Mouse (Mus musculus) frontal cortex, adult (tissue): Measurements from ENCODE around the gene Morf4l1.
"Not testable (repeated sequence)": the region's sequence is repeated elsewhere in the genome, so short reads cannot be mapped to it uniquely, and the experiment has no call there.

Experiments used
- ATAC-seq: cut with Nextera tagmentation; 2 replicates; pipeline ENCODE4 v1.9.2; 2017; ENCODE audit warnings: mild to moderate bottlenecking, moderate library complexity, mixed read lengths; ENCODE audit not compliant: low TSS enrichment

Morf4l1 gene

DNA sequence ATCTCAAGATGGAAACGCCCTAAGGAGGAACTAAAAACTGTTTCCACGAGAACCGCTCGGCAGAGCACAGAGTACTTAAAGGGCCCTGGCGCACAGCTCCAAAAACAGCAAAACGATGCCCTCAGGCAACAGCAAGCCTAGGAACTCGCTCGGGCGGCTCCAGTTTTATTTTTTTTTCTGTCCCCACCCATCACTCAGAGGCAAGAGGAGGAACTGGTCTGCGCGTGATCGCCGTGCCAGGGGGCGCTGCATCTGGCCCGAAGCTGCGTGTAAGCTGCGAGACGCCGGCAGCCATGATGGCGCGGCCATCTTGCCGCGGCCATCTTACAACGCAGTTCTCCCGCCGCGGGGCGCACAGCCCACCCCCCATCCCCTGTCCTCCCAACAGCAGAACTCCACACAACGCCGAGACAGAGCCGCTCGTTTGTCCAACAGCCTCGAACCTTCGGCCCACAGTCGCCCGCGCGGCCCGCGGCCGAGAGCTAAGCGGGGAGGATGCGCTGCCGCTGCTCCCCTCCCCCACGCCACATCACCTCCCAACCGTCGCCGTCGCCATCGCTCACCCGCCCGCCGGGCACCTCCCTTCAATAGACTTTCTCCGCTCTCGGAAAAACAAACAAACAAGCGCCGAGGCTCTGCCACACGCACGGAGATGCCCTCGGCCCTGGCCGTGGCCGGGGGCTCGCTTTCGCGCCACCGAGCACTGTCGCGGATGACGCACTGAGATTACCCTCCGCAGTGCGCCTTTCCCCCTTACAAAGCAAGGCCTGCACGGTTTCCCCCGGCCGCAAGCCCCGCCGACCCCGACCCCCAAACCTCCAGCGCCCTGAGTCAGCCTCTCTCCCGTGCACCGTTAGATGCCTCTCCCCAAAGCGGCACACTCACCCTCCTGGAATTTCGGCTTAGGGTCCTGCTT lies 665 bp downstream of the Morf4l1 start:
- peak; percentile 79 for ATAC-seq

DNA sequence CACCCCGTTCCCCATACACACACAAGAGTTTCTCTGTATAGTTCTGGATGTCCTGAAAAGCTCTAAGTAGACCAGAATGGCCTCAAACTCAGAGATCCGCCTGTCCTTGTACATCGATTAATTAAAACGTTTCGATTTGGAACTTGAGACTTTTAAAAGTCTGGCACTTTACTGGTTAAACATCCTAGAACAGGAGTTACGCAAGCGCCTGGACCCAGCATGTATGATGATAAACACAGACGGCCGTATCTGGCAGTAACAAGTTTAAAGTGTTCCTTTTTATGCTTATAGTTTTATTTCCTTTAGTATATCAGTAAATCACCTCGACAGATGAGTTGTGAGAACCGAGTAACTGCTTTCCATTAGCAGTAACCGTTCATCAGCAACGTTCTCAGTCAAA lies 1.4 kb downstream of the Morf4l1 start:
- ATAC-seq: no peak

GRCm38 (mm10) chr9:90109386-90109785 lies 5.2 kb downstream of the Morf4l1 start:
- no peak for ATAC-seq

- no peak for ATAC-seq
These were observed 6.3 kb downstream of the Morf4l1 start for GRCm38 (mm10) chr9:90108272-90108671.

GRCm38 (mm10) chr9:90106915-90107314 lies 7.7 kb downstream of the Morf4l1 start:
- ATAC-seq: no peak

GRCm38 (mm10) chr9:90105462-90105861 lies 9.1 kb downstream of the Morf4l1 start:
- no peak for ATAC-seq

DNA sequence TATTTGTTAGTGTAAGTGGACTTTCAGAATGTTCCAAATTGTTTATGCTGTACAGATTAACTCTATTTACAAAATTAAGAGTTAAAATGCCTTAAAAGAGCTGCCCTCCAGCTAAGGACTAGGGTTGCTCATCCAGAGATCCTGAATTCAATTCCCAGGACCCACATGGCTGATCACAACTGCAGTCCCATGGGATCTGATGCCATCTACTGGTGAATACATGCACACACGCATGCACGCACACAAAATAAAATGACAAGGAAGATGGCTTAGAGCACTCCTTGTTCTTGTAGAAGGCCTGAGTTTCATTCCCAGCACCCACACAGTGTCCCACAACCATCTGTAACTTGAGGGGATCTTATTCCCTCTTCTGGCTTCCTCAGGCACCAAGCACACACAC lies 13.8 kb downstream of the Morf4l1 start:
- peak; percentile 78 for ATAC-seq

GRCm38 (mm10) chr9:90098934-90099333 lies 15.6 kb downstream of the Morf4l1 start:
- ATAC-seq: no peak

- no peak; the same call in 1 of the 2 replicates for ATAC-seq
These were observed 25.1 kb downstream of the Morf4l1 start for GRCm38 (mm10) chr9:90089339-90090104.

DNA sequence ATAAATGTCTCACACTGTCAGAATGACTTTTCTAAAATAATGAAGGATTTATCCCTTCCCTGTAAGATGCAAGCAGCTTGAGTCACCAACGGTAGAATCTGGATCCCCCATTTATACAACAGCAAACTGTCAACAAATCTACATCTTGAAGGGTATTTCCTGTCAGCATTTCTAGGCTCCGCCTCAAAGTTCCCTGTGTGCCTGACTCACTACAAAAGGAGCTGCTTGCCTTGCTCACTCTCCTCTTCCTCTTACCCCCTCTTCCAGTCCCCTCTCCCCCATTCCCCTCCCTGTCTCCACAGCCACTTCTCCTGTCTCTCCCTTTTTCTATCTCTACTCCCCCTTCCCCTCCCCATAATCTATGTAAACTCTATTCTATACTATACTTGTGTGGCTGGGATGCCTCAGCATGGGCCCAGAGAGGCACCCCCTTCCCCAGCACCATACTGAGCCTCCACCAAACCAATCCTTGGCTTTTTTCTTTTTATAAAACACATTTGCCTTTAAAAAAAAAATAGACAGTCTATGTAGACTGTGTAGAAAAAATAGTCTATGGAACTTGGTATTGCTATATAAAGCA lies 26.6 kb downstream of the Morf4l1 start:
- peak; percentile 17; the same call in 1 of the 2 replicates for ATAC-seq

- ATAC-seq: no peak
These were observed 29.7 kb downstream of the Morf4l1 start for GRCm38 (mm10) chr9:90084766-90085468.

DNA sequence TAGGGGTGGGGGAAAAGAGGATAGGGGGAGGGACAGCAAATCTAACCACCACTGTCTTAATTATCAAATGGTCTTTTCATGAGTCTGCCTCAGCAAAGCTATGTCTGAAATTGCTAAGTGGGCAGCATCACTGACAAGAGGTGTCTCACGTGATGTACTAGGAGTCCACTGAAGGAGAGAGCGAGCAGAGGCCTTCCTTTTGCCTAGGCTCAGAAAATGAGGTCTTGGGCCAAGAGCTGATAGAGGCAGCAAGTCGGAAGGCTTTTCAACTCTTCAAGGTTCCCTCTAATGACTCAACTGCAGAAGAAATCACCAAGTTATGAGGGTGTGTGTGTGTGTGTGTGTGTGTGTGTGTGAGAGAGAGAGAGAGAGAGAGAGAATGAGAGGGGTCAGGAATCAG lies 30.4 kb downstream of the Morf4l1 start:
- ATAC-seq: no peak

DNA sequence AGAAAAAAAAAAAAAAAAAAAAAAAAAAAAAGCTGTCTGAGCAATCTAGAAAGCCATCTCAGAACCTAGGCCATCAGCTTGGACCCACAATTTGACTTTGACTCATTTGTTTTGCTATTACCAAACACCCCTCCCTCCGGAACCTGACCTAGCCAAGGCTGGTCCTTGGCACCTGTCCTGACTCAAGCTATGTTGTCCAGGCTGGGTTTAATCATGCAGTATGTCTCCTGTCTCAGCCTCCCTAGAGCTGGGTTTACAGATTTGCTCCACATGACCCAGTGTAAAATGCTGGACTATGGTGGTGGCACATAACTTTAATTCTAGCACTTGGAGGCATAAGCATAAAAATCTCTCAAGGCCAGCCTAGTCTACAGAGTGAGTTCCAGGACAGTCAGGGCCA lies 31.6 kb downstream of the Morf4l1 start:
- ATAC-seq: no peak

- not testable (repeated sequence) for ATAC-seq
These were observed 32.6 kb downstream of the Morf4l1 start for GRCm38 (mm10) chr9:90081961-90082360.

- ATAC-seq: 0 out of 2 replicates have a peak, but pooled peaks have one; percentile 65
These were observed 37.6 kb downstream of the Morf4l1 start for GRCm38 (mm10) chr9:90076849-90077461.

GRCm38 (mm10) chr9:90076131-90076530 lies 38.4 kb downstream of the Morf4l1 start:
- ATAC-seq: no peak

GRCm38 (mm10) chr9:90075336-90075735 lies 39.2 kb downstream of the Morf4l1 start:
- no peak for ATAC-seq

DNA sequence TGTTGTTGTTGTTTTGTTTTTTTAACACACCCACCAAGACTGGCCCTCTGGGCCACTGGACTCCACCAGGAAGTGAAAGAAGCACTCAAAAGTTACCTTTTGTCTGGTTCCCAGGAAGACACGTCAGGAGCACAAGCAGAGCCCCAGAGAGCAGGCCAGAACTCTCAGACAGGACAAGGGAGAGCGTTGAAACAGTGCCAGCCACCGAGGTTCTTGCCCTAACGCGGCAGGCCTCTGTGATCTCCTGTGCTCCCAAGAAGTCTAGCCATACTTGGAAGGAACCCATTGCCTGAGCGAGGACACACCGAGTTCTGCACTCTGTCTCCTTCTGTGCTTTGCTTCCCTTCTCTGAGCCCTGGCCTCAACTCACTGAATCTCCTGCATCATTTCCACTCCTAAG lies 44.4 kb downstream of the Morf4l1 start:
- no peak for ATAC-seq

DNA sequence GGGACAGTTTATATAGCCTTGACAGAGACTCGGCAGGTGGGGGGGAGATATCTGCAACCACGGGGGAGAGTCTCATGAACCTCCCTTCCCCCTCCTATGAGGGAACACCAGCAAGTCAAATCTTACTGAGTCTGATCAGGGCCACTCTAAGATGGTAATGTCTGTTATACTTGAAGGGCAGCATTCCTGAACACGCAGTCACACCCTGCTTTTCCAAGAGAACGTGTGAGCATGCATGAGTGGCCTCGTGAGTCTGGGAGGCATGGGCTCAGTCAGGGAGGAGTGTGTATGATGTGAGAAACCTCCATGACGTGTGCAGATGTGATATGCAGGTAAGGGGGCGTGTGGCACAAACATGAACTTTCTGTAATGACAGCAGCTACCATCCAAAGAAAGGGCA lies 45.1 kb downstream of the Morf4l1 start:
- ATAC-seq: no peak

DNA sequence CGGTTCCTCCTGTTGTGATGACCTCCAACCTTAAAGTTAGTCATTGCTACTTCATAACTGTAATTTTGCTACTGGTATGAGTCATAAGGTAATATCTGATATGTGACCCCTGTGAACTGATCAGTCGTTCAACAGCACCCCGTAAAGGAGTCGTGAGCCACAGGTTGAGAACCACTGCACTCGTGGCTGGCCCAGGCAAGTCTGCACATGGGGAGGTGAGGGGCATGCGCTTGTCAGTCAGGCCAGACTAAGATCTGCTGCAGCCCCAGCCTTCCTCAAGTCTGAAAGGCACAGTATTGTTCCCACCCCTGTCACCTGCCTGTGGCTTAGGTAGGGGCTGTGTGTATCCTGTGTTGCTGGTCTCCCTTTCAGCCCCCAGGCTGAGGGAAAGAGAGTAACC lies 45.8 kb downstream of the Morf4l1 start:
- ATAC-seq: no peak

DNA sequence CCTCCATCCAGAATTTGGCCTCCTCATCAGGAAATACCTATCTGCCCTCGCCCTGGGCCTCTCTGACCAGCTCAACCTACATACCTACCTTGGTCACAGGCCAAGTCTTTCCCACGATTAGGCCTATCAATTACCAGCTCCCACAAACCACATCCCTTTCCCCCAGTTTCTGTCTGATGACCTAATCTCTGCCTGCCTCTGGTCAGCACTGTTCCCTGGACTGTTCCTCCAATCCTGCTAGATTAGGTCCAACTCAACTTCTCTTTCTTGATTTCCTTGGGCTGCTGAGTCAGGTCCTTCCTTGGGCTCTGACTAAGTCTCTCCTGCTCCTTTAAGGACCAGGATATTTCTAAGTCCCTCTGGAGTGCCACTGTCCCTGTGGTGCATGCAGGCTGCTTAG lies 47.2 kb downstream of the Morf4l1 start:
- ATAC-seq: no peak
